ENCODE assay signal across 14 mouse cellular contexts in the genomic region with DNA sequence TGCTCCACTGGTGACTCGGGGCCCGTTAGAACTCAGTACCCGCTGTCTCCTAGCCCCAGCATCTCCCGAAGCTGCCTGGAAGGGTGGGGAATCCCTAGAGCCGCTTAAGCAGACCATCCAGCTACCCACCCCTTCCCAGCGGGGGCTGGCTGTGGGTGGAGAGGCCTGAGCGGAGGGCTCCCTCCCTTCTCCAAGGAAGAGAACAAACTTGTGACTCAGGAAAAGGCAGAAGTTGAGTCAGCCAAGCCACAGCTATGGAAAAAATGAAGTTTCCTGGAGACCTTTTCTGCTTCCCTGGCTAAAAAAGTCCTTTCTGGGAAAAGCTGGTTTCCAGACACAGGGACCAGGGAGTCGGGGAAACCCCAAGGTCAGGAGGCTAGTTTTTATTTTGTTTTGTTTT. TPM values are rescaled to one million over a fixed set of nuclear protein-coding genes. Genes with fewer than 3 reads are reported as not detected.
DNase-seq lines count a peak whose midpoint lies in the region; ATAC-seq and TF ChIP-seq lines count a peak whose summit lies in the region.
"Had no signal": no experiment of that assay in that cellular context is flagged by ENCODE, and none has a peak within 500 bp of the region (broad histone marks: within the 10 kb centered on the region; RNA-seq: fewer than 3 reads in every experiment).

No protein-coding gene starts in this region.

- peaks cover 1% of the 10 kb centered on the region for H3K27me3 ChIP-seq in megakaryocyte, embryonic 14.5 days (replicated peaks)
- no peaks in the 10 kb centered on the region for H3K27me3 ChIP-seq in myocyte (ENCODE audit: control insufficient read depth, insufficient read depth, insufficient read length)
- H3K27me3 ChIP-seq in forebrain, embryonic 15.5 days: peaks cover 4% of the 10 kb centered on the region; the same call in 1 of the 2 replicates

- peak overlapping the region; percentile 40 for H3K4me3 ChIP-seq in megakaryocyte, embryonic 14.5 days (replicated peaks)
- no peak overlapping the region for H3K4me3 ChIP-seq in myocyte
- no peak overlapping the region for H3K4me3 ChIP-seq in forebrain, embryonic 15.5 days
- H3K4me3 ChIP-seq: limb, embryonic 12.5 days had no signal

- H3K79me2 ChIP-seq in myocyte (ENCODE audit: control insufficient read depth, insufficient read depth): peaks cover 16% of the 10 kb centered on the region

- H3K9me3 ChIP-seq in megakaryocyte, embryonic 14.5 days: no peaks in the 10 kb centered on the region
- no peaks in the 10 kb centered on the region for H3K9me3 ChIP-seq in forebrain, embryonic 15.5 days
- H3K9me3 ChIP-seq: limb, embryonic 12.5 days had no signal

- no peak overlapping the region for H3ac ChIP-seq in myocyte (ENCODE audit: control insufficient read depth, insufficient read length)

- TF ChIP-seq POLR2A in myocyte (IDR thresholded peaks at IDR 0.05; ENCODE audit: insufficient read length, low read depth): no peak

- peak overlapping the region; percentile 53 for H3K4me2 ChIP-seq in myocyte (ENCODE audit: low read depth)
- no peak overlapping the region for H3K4me2 ChIP-seq in forebrain, embryonic 15.5 days (replicated peaks)
- H3K4me2 ChIP-seq: limb, embryonic 12.5 days had no signal

- H3K9ac ChIP-seq in forebrain, embryonic 15.5 days (replicated peaks): no peak overlapping the region
- H3K9ac ChIP-seq: limb, embryonic 12.5 days had no signal

- ATAC-seq in megakaryocyte, adult 5-6 weeks (ENCODE audit: poor library complexity, severe bottlenecking): no peak
- no peak for ATAC-seq in forebrain, embryonic 15.5 days (replicated peaks)
- ATAC-seq: CD4-positive, CD25-positive, alpha-beta regulatory T cell, adult 4 months; intestine, postnatal 0 days had no signal

- H3K27ac ChIP-seq in forebrain, embryonic 15.5 days (replicated peaks): no peak overlapping the region
- H3K27ac ChIP-seq: limb, embryonic 12.5 days had no signal

- H3K4me1 ChIP-seq in megakaryocyte, embryonic 14.5 days: peaks cover 42% of the 10 kb centered on the region
- peaks cover 11% of the 10 kb centered on the region for H3K4me1 ChIP-seq in forebrain, embryonic 15.5 days

- H3K36me3 ChIP-seq in megakaryocyte, embryonic 14.5 days (replicated peaks; ENCODE audit: low read length): no peaks in the 10 kb centered on the region
- H3K36me3 ChIP-seq in myocyte (ENCODE audit: control insufficient read depth, insufficient read depth): no peaks in the 10 kb centered on the region
- H3K36me3 ChIP-seq in forebrain, embryonic 15.5 days: no peaks in the 10 kb centered on the region
- H3K36me3 ChIP-seq: limb, embryonic 12.5 days had no signal

- WGBS in forebrain, embryonic 15.5 days: 20% methylated on average over 8 of the region's 8 CpGs

- DNase-seq in gastrocnemius, adult 18-20 months (ENCODE audit: low spot score): peak; percentile 76
- no peak for DNase-seq in gastrocnemius, postnatal 10 days
- DNase-seq in gastrocnemius, postnatal 25 days: peak; percentile 82
- no peak for DNase-seq in thymus, postnatal 10 days (ENCODE audit: low spot score in 2 of 2)
- DNase-seq: cerebellum, postnatal 10 days; midbrain, embryonic 14.5 days; retina, postnatal 1 day had no signal

TF ChIP-seq in myocyte, 11 proteins besides CTCF, POLR2A, EP300 and RAD21:
- TF ChIP-seq MYOG (IDR thresholded peaks at IDR 0.05; ENCODE audit: control insufficient read depth in 1 of 3, insufficient read depth in 1 of 3, insufficient read length in 2 of 3, low read depth in 2 of 3): peak in 1 of 3 experiments; percentile 25
- no peak for TF ChIP-seq E2F4 (IDR thresholded peaks at IDR 0.05; ENCODE audit: insufficient read depth)

RNA-seq across cellular contexts. Expression of a gene that starts 2.5 kb away (rescaled TPM):
- 1 to 10 TPM; 5.7 to 8.4 TPM for total RNA-seq in gastrocnemius, adult 18-20 months (2021)
- 1 to 10 TPM; 5.7 to 9.4 TPM for total RNA-seq in gastrocnemius, postnatal 10 days (2021)
- polyA plus RNA-seq in megakaryocyte, embryonic 14.5 days (2012; ENCODE audit: insufficient read depth, low replicate concordance): 0.97 and 2.8 TPM in 2 replicates
- 0.43 and 0.74 TPM in 2 replicates for total RNA-seq in megakaryocyte, adult 5-6 weeks (2015)
- total RNA-seq in megakaryocyte, adult 5-6 weeks (2017): 1.0 and 1.3 TPM in 2 replicates
- total RNA-seq in gastrocnemius, postnatal 25 days (2021): 1 to 10 TPM; 5.0 to 7.5 TPM
- 3.0 TPM for polyA plus RNA-seq in myocyte (2012; fragmentation: generic; extraction: Trizol)
- polyA plus RNA-seq in forebrain, embryonic 15.5 days (2015; fragmentation: Nextera tagmentation; extraction: Ambion mirVana): 0.61 and 0.68 TPM in 2 replicates

RNA-seq across cellular contexts. Expression of a gene that starts 40.9 kb away (rescaled TPM):
- total RNA-seq in gastrocnemius, adult 18-20 months (2021): 1 to 10 TPM; 6.1 to 7.5 TPM
- 10 to 100 TPM; 15.5 to 15.9 TPM for total RNA-seq in gastrocnemius, postnatal 10 days (2021)
- polyA plus RNA-seq in megakaryocyte, embryonic 14.5 days (2012; ENCODE audit: insufficient read depth, low replicate concordance): 2.6 and 5.5 TPM in 2 replicates
- 31.6 and 33.7 TPM in 2 replicates for total RNA-seq in megakaryocyte, adult 5-6 weeks (2015)
- total RNA-seq in megakaryocyte, adult 5-6 weeks (2017): 31.1 and 33.6 TPM in 2 replicates
- total RNA-seq in gastrocnemius, postnatal 25 days (2021): 1 to 10 TPM; 8.3 to 9.0 TPM
- polyA plus RNA-seq in myocyte (2012; fragmentation: generic; extraction: Trizol): 10.0 TPM
- polyA plus RNA-seq in forebrain, embryonic 15.5 days (2015; fragmentation: Nextera tagmentation; extraction: Ambion mirVana): 90.7 and 94.9 TPM in 2 replicates

RNA-seq across cellular contexts. Expression of a gene that starts 47.3 kb away (rescaled TPM):
- total RNA-seq in gastrocnemius, adult 18-20 months (2021): 10 to 100 TPM; 26.5 to 27.1 TPM
- total RNA-seq in gastrocnemius, postnatal 10 days (2021): 10 to 100 TPM; 15.1 to 15.8 TPM
- polyA plus RNA-seq in megakaryocyte, embryonic 14.5 days (2012; ENCODE audit: insufficient read depth, low replicate concordance): 2.2 and 22.1 TPM in 2 replicates
- 25.9 and 34.5 TPM in 2 replicates for total RNA-seq in megakaryocyte, adult 5-6 weeks (2015)
- 39.5 and 40.5 TPM in 2 replicates for total RNA-seq in megakaryocyte, adult 5-6 weeks (2017)
- 10 to 100 TPM; 21.2 to 23.0 TPM for total RNA-seq in gastrocnemius, postnatal 25 days (2021)
- 5.1 TPM for polyA plus RNA-seq in myocyte (2012; fragmentation: generic; extraction: Trizol)
- polyA plus RNA-seq in forebrain, embryonic 15.5 days (2015; fragmentation: Nextera tagmentation; extraction: Ambion mirVana): 16.8 and 17.7 TPM in 2 replicates

Comparison
In these comparisons a context has a peak if more than half of its experiments do, and no peak if none do; other contexts are left out.
1. DNase-seq: peak in gastrocnemius, adult 18-20 months (single experiment) and gastrocnemius, postnatal 25 days (single experiment); none in gastrocnemius, postnatal 10 days (single experiment) and thymus, postnatal 10 days (0 of 2).